Mouse (Mus musculus): ENCODE results near the gene Eme2. TPM values are rescaled to one million over a fixed set of nuclear protein-coding genes. Genes with fewer than 3 reads are reported as not detected.
"Not testable (repeated sequence)": the region's sequence is repeated elsewhere in the genome, so short reads cannot be mapped to it uniquely, and the experiment has no call there.

The Eme2 gene
- polyA plus RNA-seq (2012; rRNA removed), result 48.2 and 55.3 TPM in 2 replicates

DNA sequence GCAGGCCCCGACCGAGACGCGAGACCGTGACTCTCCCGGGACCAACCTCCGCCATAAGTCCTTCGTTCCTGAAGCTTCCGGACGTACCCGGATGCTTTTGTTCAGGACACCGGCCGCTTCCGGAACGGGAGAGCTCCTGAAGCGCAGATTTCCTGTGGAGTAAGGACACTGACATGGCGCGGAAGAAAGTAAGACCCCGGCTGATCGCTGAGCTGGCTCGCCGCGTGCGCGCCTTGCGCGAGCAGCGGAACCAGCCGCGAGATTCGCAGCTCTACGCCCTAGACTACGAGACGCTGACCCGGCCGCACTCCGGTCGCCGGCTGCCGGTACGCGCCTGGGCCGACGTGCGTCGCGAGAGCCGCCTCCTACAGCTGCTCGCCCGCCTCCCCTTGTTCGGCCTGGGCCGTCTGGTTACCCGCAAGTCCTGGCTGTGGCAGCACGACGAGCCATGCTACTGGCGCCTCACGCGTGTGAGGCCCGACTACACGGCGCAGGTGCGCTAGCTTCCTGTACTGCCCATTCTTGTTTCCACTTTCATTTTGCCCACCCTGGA is at the start of gene Eme2, which contains the start of gene Mrps34:
Gene Eme2, minus strand, starts transcription at position 93 of the 553 bp plus-strand sequence.
Gene Mrps34, plus strand, starts transcription at position 122 of the 553 bp plus-strand sequence.
- peak within 1 kb of the TSS; percentile 71 for H3K4me3 ChIP-seq (ENCODE audit: control insufficient read depth, insufficient read depth, low read length)
- H3K36me3 ChIP-seq (ENCODE audit: control insufficient read depth, insufficient read depth, low read length), result peaks cover 26% of the 10 kb centered on the region
- peak within 1 kb of the TSS; percentile 67 for H3K27ac ChIP-seq (ENCODE audit: control insufficient read depth, insufficient read depth, low read length)
- DNase-seq, result peak; percentile 71
- WGBS, result under 1% methylated on average over 62 of the region's 62 CpGs
- peaks cover 26% of the 10 kb centered on the region for H3K4me1 ChIP-seq (replicated peaks; ENCODE audit: control insufficient read depth, insufficient read depth, low read length)
- TF ChIP-seq POLR2A (IDR thresholded peaks at IDR 0.05; ENCODE audit: control insufficient read depth, extremely low read depth, insufficient read depth, low read length, poor library complexity), result 0 out of 2 replicates have a peak, but pooled peaks have one; percentile 36
- TF ChIP-seq CTCF (IDR thresholded peaks at IDR 0.05; ENCODE audit: borderline replicate concordance, control insufficient read depth, extremely low read depth, insufficient read depth, low read length, poor library complexity), result 0 out of 2 replicates have a peak, but pooled peaks have one; percentile 22
- H3K27me3 ChIP-seq (ENCODE audit: control insufficient read depth, insufficient read depth, low read length), result no peaks in the 10 kb centered on the region

DNA sequence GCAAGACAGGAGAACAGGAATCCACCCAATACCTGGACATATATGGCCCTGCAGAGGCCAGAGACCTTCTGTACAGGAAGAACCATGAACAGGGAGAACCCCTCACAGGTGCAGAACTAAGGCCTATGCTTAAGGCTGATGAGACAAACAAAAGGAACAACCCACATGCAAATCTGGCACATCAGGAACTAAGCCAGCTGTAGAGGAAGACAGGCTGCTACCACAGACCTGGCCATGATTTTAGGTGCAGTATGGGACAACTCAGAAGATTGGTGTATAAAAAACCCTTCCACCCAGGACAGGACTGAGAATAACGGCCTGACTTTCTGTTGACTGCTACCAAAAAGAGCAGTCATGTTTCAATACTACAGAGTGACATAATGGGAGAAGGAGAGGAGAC is 48.7 kb upstream of the Eme2 start:
- H3K27ac ChIP-seq (ENCODE audit: control insufficient read depth, insufficient read depth, low read length); H3K4me1 ChIP-seq (replicated peaks; ENCODE audit: control insufficient read depth, insufficient read depth, low read length); DNase-seq; H3K27me3 ChIP-seq (ENCODE audit: control insufficient read depth, insufficient read depth, low read length); H3K4me3 ChIP-seq (ENCODE audit: control insufficient read depth, insufficient read depth, low read length): not testable (repeated sequence)
- 97% methylated on average over 1 of the region's 1 CpGs for WGBS
- peaks cover 17% of the 10 kb centered on the region for H3K36me3 ChIP-seq (ENCODE audit: control insufficient read depth, insufficient read depth, low read length)

DNA sequence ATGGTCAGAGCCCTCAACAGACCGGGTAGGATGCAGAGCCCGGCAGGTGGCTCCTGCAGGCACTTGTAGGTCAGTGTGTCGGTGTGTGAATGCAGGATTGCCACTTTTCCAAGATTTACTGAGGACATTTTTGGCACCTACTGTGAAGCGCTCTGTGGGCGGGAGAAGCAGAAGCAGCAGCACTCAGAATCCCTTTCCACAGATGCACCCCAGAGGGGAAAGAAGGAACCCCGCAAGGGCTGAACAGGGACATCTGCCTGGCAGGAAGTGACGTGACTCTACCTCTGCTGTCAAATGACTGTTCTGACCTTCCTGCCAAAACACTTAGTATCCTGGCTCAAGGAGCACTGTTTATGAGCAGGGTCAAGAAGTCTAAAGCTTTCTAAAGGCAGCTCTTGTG is 48.1 kb upstream of the Eme2 start:
- TF ChIP-seq CTCF (IDR thresholded peaks at IDR 0.05; ENCODE audit: borderline replicate concordance, control insufficient read depth, extremely low read depth, insufficient read depth, low read length, poor library complexity) (no peak), POLR2A (IDR thresholded peaks at IDR 0.05; ENCODE audit: control insufficient read depth, extremely low read depth, insufficient read depth, low read length, poor library complexity) (no peak)
- Histone ChIP-seq H3K4me1 (replicated peaks; ENCODE audit: control insufficient read depth, insufficient read depth, low read length) (no peaks in the 10 kb centered on the region), H3K27me3 (ENCODE audit: control insufficient read depth, insufficient read depth, low read length) (no peaks in the 10 kb centered on the region), H3K4me3 (ENCODE audit: control insufficient read depth, insufficient read depth, low read length) (no peak overlapping the region), H3K27ac (ENCODE audit: control insufficient read depth, insufficient read depth, low read length) (no peak overlapping the region), H3K36me3 (ENCODE audit: control insufficient read depth, insufficient read depth, low read length) (peaks cover 14% of the 10 kb centered on the region)
- no peak for DNase-seq
- 95% methylated on average over 7 of the region's 7 CpGs for WGBS

DNA sequence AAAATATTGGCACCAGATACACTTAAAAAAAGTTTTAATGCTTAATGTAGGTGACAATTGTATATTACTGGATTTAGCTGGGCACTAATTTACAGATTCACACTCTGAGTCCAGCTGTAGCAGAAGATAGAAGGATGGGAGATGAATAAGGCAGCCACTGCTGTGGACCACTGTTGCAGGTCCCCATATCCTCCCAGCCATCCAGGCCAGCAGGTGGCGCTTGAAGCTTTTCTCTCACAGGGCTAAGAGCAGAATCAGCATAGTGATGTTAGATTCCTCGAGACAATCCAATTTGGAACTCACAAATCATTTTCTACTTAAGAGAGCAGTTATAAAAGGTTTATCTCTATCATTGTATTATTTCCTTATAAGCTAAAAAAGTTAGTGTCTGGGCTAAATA is 47.6 kb upstream of the Eme2 start:
- not testable (repeated sequence) for H3K4me3 ChIP-seq (ENCODE audit: control insufficient read depth, insufficient read depth, low read length); H3K4me1 ChIP-seq (replicated peaks; ENCODE audit: control insufficient read depth, insufficient read depth, low read length); H3K27me3 ChIP-seq (ENCODE audit: control insufficient read depth, insufficient read depth, low read length); H3K27ac ChIP-seq (ENCODE audit: control insufficient read depth, insufficient read depth, low read length)
- H3K36me3 ChIP-seq (ENCODE audit: control insufficient read depth, insufficient read depth, low read length), result peaks cover 11% of the 10 kb centered on the region
- DNase-seq, result peak; percentile 45
- WGBS, result 25% methylated on average over 2 of the region's 2 CpGs

DNA sequence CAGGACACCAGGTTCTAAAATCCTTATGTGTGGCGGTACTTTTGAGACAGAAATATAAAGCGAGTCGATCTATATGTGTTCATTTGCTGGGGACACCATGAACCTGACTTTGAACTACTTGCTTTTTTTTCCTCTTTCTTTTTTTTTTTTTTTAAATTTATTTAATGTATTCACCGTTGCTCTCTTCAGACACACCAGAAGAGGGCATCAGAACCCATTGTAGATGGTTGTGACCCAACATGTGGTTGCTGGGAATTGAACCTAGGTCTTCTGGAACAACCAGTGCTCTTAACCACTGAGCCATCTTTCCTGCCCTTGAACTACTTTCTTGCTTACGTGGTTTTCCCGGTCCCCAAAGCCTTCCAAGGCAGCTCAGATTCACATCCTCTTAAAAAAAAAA is 42.4 kb upstream of the Eme2 start:
- Histone ChIP-seq H3K27ac (ENCODE audit: control insufficient read depth, insufficient read depth, low read length) (peak overlapping the region; percentile 35; the same call in 1 of the 2 replicates), H3K36me3 (ENCODE audit: control insufficient read depth, insufficient read depth, low read length) (no peaks in the 10 kb centered on the region), H3K4me3 (ENCODE audit: control insufficient read depth, insufficient read depth, low read length) (peak overlapping the region; percentile 86), H3K4me1 (replicated peaks; ENCODE audit: control insufficient read depth, insufficient read depth, low read length) (peaks cover 7% of the 10 kb centered on the region), H3K27me3 (ENCODE audit: control insufficient read depth, insufficient read depth, low read length) (no peaks in the 10 kb centered on the region)
- no peak for TF ChIP-seq CTCF (IDR thresholded peaks at IDR 0.05; ENCODE audit: borderline replicate concordance, control insufficient read depth, extremely low read depth, insufficient read depth, low read length, poor library complexity)
- TF ChIP-seq POLR2A (IDR thresholded peaks at IDR 0.05; ENCODE audit: control insufficient read depth, extremely low read depth, insufficient read depth, low read length, poor library complexity), result no peak
- no peak for DNase-seq
- WGBS, result 43% methylated on average over 6 of the region's 6 CpGs

DNA sequence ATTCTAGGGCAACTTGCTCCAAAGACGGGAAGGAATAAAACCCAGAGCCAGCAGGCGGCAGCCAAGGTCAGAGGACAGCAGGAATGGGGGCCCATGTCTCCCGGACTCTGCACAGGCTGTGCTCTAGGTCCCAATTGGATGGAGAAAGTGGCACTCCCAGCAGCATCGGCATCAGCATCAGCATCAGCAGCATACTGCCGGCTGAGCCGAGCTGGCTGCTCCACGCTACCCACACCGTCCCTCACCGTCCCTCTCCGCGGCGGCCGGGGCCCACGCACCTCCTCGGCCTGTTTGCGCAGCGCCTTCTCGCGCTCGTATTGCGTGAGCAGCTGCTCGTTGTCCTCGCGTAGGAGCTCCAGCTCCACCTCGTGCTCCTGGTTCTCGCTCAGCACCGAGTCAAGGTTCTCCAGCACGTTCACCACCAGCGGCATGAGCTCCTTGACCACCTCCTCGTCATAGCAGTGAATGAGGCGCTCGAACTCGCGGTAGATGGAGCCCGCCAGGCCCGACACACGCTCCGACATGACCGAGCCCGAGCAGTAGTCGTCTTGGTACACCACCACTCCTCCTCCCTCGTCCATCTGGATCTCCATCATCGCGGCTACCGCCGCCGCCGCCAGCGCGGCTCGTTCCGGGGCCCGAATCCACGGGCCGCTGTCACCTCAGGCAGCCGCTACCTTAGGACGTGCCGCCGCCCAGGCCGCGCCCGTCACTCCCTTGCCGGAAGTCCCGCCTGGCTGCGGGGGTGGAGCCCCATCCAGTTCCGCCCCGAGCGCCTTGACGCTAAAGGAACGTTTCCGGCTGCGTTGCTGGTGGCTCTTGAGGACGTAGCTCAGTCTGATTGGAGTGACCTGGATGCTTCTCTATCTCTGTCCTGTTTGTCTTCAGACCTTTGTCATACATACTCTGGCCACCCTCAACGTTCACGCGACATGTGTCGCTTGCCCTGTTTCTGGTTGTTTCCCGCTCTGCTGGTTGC is 41.7 kb upstream of the Eme2 start, which contains the start of gene Mapk8ip3:
Gene Mapk8ip3, minus strand, starts transcription at position 719 of the 979 bp plus-strand sequence.
- H3K27ac ChIP-seq (ENCODE audit: control insufficient read depth, insufficient read depth, low read length), result peak within 1 kb of the TSS; percentile 35; the same call in 1 of the 2 replicates
- H3K4me1 ChIP-seq (replicated peaks; ENCODE audit: control insufficient read depth, insufficient read depth, low read length), result peaks cover 7% of the 10 kb centered on the region
- under 1% methylated on average over 78 of the region's 78 CpGs for WGBS
- no peaks in the 10 kb centered on the region for H3K27me3 ChIP-seq (ENCODE audit: control insufficient read depth, insufficient read depth, low read length)
- peak within 1 kb of the TSS; percentile 86 for H3K4me3 ChIP-seq (ENCODE audit: control insufficient read depth, insufficient read depth, low read length)
- TF ChIP-seq CTCF (IDR thresholded peaks at IDR 0.05; ENCODE audit: borderline replicate concordance, control insufficient read depth, extremely low read depth, insufficient read depth, low read length, poor library complexity) (0 out of 2 replicates have a peak, but pooled peaks have one; percentile 49), POLR2A (IDR thresholded peaks at IDR 0.05; ENCODE audit: control insufficient read depth, extremely low read depth, insufficient read depth, low read length, poor library complexity) (peak; percentile 90)
- H3K36me3 ChIP-seq (ENCODE audit: control insufficient read depth, insufficient read depth, low read length), result no peaks in the 10 kb centered on the region
- peak; percentile 96 for DNase-seq

Measured in thymus, adult 2 months (tissue).